Mouse (Mus musculus) liver, embryonic 14.5 days (tissue): Measurements from ENCODE around the gene Tmtc2. TPM values are rescaled to one million over a fixed set of nuclear protein-coding genes. Genes with fewer than 3 reads are reported as not detected.

Source experiments
- ATAC-seq: fragments of 200-750 bp; cut with Nextera tagmentation; 2 replicates; pipeline ENCODE4 v1.8.0; 2017; ENCODE audit warnings: moderate number of reproducible peaks, mild to moderate bottlenecking, moderate library complexity; ENCODE audit not compliant: insufficient read depth
- DNase-seq, 3 experiments: peaks; one replicate each; pipeline ENCODE4 v3.0.0-alpha.2; 2012 to 2013; ENCODE audit warnings: low read depth in 3 of 3, low spot score in 3 of 3
- H3K27ac ChIP-seq: fragments of 300-500 bp; sonication (generic); 2 replicates; pipeline ENCODE4 v1.5.1; 2014; ENCODE audit warnings: moderate library complexity, mild to moderate bottlenecking, control low read depth, inconsistent platforms
- H3K27me3 ChIP-seq: fragments of 300-500 bp; sonication (generic); 2 replicates; pipeline ENCODE4 v1.6.1; 2014; ENCODE audit warnings: mild to moderate bottlenecking, low read length, moderate library complexity; ENCODE audit not compliant: control insufficient read depth, insufficient read depth
- H3K36me3 ChIP-seq: fragments of 300-500 bp; sonication (generic); replicated peaks from 2 replicates; pipeline ENCODE4 v1.6.1; 2014; ENCODE audit warnings: low read depth; ENCODE audit not compliant: control insufficient read depth, insufficient read depth
- H3K4me1 ChIP-seq, 2 experiments: fragments of 200-500 bp in 1 of 2; fragments of 300-500 bp in 1 of 2; sonication (generic) in 1 of 2; replicated peaks; 2 replicates each; pipeline ENCODE4 v1.6.1; 2012 to 2014; ENCODE audit warnings: antibody characterized with exemption in 1 of 2, inconsistent platforms in 1 of 2, low read length in 1 of 2; ENCODE audit not compliant: control insufficient read depth in 2 of 2, insufficient read depth in 2 of 2
- H3K4me2 ChIP-seq: fragments of 300-500 bp; sonication (generic); 2 replicates; pipeline ENCODE4 v1.6.1; 2014; ENCODE audit warnings: low read depth, mild to moderate bottlenecking, control low read depth, moderate library complexity
- H3K4me3 ChIP-seq, 2 experiments: fragments of 200-500 bp in 1 of 2; fragments of 300-500 bp in 1 of 2; sonication (generic) in 1 of 2; 2 replicates each; pipeline ENCODE4 v1.5.1; 2012 to 2014; ENCODE audit warnings: low read depth in 2 of 2, low read length in 2 of 2, mild to moderate bottlenecking in 2 of 2, control low read depth in 1 of 2, inconsistent platforms in 1 of 2, moderate library complexity in 1 of 2; ENCODE audit not compliant: insufficient read depth in 1 of 2
- H3K9ac ChIP-seq: fragments of 300-500 bp; sonication (generic); replicated peaks from 2 replicates; pipeline ENCODE4 v1.6.1; 2014; ENCODE audit warnings: mild to moderate bottlenecking, control low read depth, moderate library complexity
- H3K9me3 ChIP-seq: fragments of 300-500 bp; sonication (generic); 2 replicates; pipeline ENCODE4 v1.6.1; 2016; ENCODE audit warnings: low read length, mixed read lengths; ENCODE audit not compliant: control insufficient read depth
- CTCF ChIP-seq: IDR thresholded peaks from 2 replicates; pipeline ENCODE4 v1.5.1; 2016; ENCODE audit warnings: antibody characterized with exemption, low read depth, control low read depth
- EP300 ChIP-seq: IDR thresholded peaks from 2 replicates; pipeline ENCODE4 v1.6.1; 2016; ENCODE audit warnings: antibody characterized with exemption, low read depth
- WGBS: fragments of 180-500 bp; shearing (Covaris S2); extraction: QIAGEN DNeasy Blood & Tissue Kit; methylation state at CpG from one replicate; pipeline ENCODE4 v1.1.7; 2014; ENCODE audit not compliant: insufficient replicate concordance; 5-methylcytosine and 5-hydroxymethylcytosine counted together
- polyA plus RNA-seq, 2 experiments: library from polyadenylated mRNA; depleted of rRNA in 1 of 2; stranded (reverse) in 1 of 2; unstranded in 1 of 2; fragments of >200 nt; fragmentation: Nextera tagmentation in 1 of 2; extraction: Ambion mirVana in 1 of 2; gene quantifications; 2 replicates each; pipeline versions ENCODE4 v1.2.1 to v1.2.3; 2012 to 2014

Tmtc2 gene
- polyA plus RNA-seq, 2 experiments = 0.33 to 0.44 TPM

DNA sequence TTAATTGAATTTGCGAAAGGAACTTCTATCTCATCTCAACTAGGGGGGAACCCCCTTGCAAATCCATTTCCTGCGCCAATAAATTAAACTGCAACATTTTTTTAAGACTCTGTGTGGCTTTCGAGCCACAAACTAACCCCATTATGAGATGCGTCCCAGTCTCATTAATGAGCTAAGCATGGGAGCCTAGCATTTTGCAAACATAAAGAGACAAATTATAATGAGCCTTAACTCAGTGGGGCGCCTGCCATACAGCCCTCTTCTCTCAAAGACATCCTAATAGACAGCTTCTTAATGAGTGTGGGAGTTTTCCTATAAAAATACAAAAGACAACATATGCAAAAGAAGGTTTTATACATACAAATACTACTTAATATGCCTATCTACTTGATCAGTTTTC, 193.0 kb downstream of the Tmtc2 start:
- 69% methylated on average over 5 of the region's 5 CpGs for WGBS
- TF ChIP-seq EP300 = no peak
- no peak for TF ChIP-seq CTCF
- ATAC-seq = no peak

DNA sequence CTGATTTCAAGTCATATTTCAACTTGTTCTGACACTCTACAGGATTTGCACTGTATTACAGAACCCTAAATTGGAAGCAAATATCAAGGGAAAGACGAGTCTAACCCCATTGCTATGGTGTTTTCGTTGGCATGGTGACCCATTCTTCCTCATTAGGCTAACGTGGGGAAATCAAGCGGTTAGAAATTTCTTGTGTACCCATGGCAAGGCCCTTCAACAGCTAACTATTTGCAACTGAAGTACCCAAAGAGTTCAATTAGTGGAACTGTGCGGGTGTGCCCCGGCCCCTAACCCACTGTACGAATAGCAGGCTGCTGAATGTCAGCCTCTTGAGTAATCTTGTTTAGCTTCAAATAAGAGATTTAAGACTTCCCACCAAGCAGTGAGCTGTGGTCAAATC, 193.7 kb downstream of the Tmtc2 start:
- Histone ChIP-seq H3K36me3 (no peaks in the 10 kb centered on the region), H3K27me3 (no peaks in the 10 kb centered on the region), H3K4me2 (no peak overlapping the region), H3K9ac (no peak overlapping the region), H3K4me1 (no peaks in the 10 kb centered on the region), H3K9me3 (no peaks in the 10 kb centered on the region), H3K4me3 (no peak overlapping the region), H3K27ac (no peak overlapping the region)
- 62% methylated on average over 7 of the region's 7 CpGs for WGBS
- TF ChIP-seq CTCF = no peak
- TF ChIP-seq EP300 = no peak
- ATAC-seq (no peak), DNase-seq (no peak)

More for the DNA sequence above, 193.0 kb downstream of the Tmtc2 start:
- H3K4me1 ChIP-seq = no peaks in the 10 kb centered on the region
- H3K27ac ChIP-seq = no peak overlapping the region
- no peak overlapping the region for H3K4me3 ChIP-seq
- DNase-seq = no peak
- H3K4me2 ChIP-seq = no peak overlapping the region
- no peak overlapping the region for H3K9ac ChIP-seq
- H3K36me3 ChIP-seq = no peaks in the 10 kb centered on the region
- H3K9me3 ChIP-seq = no peaks in the 10 kb centered on the region
- no peaks in the 10 kb centered on the region for H3K27me3 ChIP-seq

DNA sequence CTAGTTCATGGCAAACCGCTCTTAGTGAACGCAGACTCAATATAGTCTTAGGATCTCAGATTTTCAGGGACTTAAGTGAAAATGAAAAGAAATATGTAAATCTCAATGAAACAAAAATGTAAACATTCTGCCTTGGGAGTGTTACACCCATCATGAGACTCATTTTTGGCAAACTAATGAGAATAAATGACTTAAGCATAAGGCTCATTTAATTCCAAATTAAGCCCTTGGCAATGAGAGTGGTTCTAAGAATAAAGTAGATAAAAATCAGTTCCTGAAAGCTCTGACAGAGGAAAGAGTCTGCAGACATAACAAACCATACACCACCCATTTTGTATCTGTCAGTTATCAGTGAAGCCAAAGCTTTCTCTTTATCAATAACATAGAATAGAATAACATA, 196.5 kb downstream of the Tmtc2 start:
- no peak overlapping the region for H3K4me3 ChIP-seq
- 77% methylated on average over 2 of the region's 2 CpGs for WGBS
- no peak for ATAC-seq
- TF ChIP-seq CTCF (no peak), EP300 (no peak)
- H3K27ac ChIP-seq = no peak overlapping the region
- no peak overlapping the region for H3K9ac ChIP-seq
- H3K27me3 ChIP-seq = no peaks in the 10 kb centered on the region
- no peaks in the 10 kb centered on the region for H3K4me1 ChIP-seq
- H3K9me3 ChIP-seq = no peaks in the 10 kb centered on the region
- no peaks in the 10 kb centered on the region for H3K36me3 ChIP-seq
- no peak for DNase-seq
- H3K4me2 ChIP-seq = no peak overlapping the region

DNA sequence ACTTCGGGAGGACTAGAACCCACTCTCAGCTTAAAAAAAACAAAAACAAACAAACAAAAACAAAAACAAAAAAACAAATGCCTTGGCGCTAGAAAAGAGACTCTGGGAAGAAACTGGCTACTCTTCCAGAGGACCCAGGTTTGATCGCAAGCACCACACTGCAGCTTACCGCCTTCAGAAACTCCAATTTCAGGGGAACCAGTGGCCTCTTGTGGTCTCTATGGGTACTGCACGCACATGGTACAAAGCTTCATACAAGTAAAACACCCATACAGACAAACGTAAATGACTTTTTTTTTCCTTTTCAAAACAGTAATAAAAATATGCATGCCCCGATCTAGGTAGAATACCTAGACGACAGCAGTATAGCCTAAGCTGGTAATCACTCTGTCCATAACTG, 201.0 kb downstream of the Tmtc2 start:
- ATAC-seq (no peak), DNase-seq (no peak)
- Histone ChIP-seq H3K27ac (no peak overlapping the region), H3K27me3 (no peaks in the 10 kb centered on the region), H3K4me3 (no peak overlapping the region), H3K9ac (no peak overlapping the region), H3K4me1 (no peaks in the 10 kb centered on the region), H3K36me3 (no peaks in the 10 kb centered on the region), H3K4me2 (no peak overlapping the region), H3K9me3 (no peaks in the 10 kb centered on the region)
- TF ChIP-seq EP300 = no peak
- TF ChIP-seq CTCF = peak; percentile 72
- WGBS = 79% methylated on average over 8 of the region's 8 CpGs

DNA sequence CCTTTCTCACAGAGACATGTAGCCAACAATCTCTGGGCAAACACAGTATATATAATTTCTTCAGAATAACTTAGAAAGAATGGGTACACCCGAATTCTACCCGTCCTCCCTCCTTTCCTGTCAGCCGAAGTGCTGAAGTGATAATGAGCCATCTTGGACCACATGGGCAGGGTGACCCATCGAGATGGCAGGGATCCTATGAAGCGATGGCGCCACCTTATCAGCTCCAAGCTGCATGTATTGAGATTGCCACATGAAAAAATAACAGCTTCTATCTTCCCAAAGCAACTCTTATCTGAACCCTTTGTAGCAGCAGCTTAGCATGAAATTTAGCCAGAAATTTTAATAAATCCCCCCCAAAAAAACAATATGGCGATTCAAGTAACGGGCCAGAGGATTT, 206.0 kb downstream of the Tmtc2 start:
- H3K9ac ChIP-seq = no peak overlapping the region
- peak; percentile 47; the same call in 1 of the 2 replicates for ATAC-seq
- H3K9me3 ChIP-seq = no peaks in the 10 kb centered on the region
- no peak overlapping the region for H3K4me2 ChIP-seq
- no peaks in the 10 kb centered on the region for H3K27me3 ChIP-seq
- no peaks in the 10 kb centered on the region for H3K36me3 ChIP-seq
- H3K4me3 ChIP-seq = no peak overlapping the region
- H3K27ac ChIP-seq = no peak overlapping the region
- no peaks in the 10 kb centered on the region for H3K4me1 ChIP-seq
- 57% methylated on average over 8 of the region's 8 CpGs for WGBS
- no peak for TF ChIP-seq EP300
- TF ChIP-seq CTCF = no peak
- no peak for DNase-seq
